Mouse (Mus musculus) kidney, adult 2 months (tissue): ENCODE measurements at regions not wholly inside any gene's neighbourhood (a gene's known extent, or its start where the extent isn't known, plus 50 kb on each side); places are given as distances from the start of the nearest gene placed in this dataset.

Source experiments
- CTCF ChIP-seq: fragments of 200-500 bp; conservative IDR thresholded peaks from 2 replicates; pipeline ENCODE4 v1.5.1; 2011; ENCODE audit warnings: low read depth, mild to moderate bottlenecking, control low read depth, low read length, moderate library complexity, mixed read lengths; ENCODE audit not compliant: insufficient read depth, insufficient read length
- POLR2A ChIP-seq: fragments of 200-500 bp; IDR thresholded peaks from one replicate; pipeline ENCODE4 v1.6.1; 2011; ENCODE audit warnings: low read depth, low read length, control low read depth

GRCm38 (mm10) chr16:77754882-77755281, 153.0 kb upstream of the Gm11146 start:
- no peak for TF ChIP-seq POLR2A
- TF ChIP-seq CTCF = no peak
